Mouse (Mus musculus): ENCODE results near the gene Actr3.

The Actr3 gene

GRCm38 (mm10) chr1:125435369-125436135 is at the start of gene Actr3:
Gene Actr3, minus strand, starts transcription at chr1:125435727.
- DNase-seq (ENCODE audit: low read depth, low spot score): peak; percentile 100

GRCm38 (mm10) chr1:125482459-125483287 is 47.1 kb upstream of the Actr3 start:
- no peak for DNase-seq (ENCODE audit: low read depth, low spot score)

DNA sequence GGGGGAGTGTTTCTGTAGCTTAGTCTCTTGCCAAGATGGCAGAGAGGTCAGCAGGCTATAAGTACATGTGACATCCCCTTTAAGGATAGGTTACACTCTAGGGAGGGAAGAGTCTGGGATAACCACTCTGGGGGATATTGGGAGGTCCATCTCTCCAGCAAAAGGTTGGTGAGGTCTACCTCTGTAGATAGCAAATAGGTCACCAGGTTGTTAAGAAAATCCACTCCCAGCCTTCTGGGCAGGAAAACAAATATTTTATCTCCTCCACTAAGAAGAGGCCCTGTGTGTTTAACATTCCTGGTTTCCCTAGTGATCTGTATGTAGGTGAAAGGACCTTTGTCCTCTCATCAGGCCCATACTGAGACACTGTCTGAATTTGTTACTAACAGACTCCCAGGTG is 46.3 kb upstream of the Actr3 start:
- DNase-seq (ENCODE audit: low read depth, low spot score): no peak

GRCm38 (mm10) chr1:125478588-125478987 is 43.1 kb upstream of the Actr3 start:
- DNase-seq (ENCODE audit: low read depth, low spot score): no peak

DNA sequence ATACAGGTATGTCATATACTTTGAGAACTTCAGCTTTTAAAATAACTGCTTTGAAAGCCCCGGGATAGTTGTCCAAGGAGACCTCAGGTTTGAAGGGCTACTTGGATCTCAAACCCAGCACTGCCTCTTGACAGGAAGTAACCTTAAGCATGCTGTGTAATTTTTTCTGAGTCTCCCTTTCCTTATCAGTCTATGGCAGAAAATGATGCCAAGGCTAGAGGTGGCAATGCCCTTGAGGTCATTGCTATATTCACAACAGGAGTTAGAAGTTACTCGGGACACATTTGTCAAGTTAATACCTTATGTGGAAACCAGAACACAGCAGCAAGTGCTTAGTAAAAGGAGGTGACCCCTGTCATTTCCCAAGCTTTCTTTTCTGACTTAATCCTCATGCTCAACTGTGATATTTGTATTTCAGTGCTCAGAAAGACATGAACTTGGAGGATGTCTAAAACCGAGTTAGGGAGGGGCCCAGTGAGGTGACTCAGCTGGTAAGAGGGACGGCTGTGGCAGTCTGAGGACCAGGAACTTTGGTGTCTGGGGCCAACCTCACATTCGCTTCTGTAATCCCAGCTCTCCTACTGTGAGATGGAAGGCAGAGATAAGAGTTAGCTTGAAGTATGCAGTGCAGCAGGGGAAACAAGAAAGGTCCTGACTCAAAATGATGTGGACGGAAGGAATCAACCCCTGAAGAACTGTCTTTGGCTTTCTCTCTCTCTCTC is 40.6 kb upstream of the Actr3 start:
- DNase-seq (ENCODE audit: low read depth, low spot score): no peak

- DNase-seq (ENCODE audit: low read depth, low spot score): no peak
These were observed 38.3 kb upstream of the Actr3 start for GRCm38 (mm10) chr1:125473866-125474265.

GRCm38 (mm10) chr1:125473126-125473666 is 37.7 kb upstream of the Actr3 start:
- no peak for DNase-seq (ENCODE audit: low read depth, low spot score)

DNA sequence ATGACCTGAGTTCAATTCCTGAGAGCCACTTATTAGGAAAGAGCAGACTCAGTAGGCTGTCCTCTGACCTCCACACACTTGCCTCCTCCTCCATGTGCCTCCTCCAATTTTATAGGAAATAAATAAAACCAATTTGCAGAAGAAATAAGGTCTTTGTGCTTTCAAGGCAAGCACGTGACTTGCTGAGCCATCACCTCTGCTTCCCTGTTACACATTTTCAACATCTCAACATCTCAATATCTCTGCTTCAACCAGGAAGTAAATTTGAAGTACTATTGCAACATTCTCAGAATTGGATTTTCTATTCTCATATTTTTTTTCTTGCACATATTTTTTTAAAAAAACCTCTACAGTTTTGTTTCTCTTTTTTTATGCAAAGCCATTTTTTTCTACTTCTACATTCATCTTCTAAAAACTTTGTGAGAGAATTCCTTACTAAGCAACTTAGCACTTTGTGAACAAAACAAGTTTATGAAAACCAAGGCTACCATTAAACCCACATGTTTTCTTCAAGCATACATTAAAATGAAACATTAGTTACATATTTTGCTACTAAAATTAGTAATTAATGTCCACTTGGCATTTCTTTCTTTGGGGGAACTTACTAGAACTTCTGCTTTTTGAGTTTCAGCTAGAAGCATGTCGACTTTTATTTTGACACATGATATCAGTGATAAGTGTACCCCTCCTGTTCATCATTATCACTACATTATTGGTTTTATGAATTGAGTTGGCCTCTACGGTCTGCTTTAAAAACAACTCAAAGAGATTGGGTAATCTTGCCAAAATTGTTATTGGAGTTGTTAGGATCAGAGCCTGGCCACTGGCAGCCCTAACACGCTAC is 35.5 kb upstream of the Actr3 start:
- DNase-seq (ENCODE audit: low read depth, low spot score): no peak

DNA sequence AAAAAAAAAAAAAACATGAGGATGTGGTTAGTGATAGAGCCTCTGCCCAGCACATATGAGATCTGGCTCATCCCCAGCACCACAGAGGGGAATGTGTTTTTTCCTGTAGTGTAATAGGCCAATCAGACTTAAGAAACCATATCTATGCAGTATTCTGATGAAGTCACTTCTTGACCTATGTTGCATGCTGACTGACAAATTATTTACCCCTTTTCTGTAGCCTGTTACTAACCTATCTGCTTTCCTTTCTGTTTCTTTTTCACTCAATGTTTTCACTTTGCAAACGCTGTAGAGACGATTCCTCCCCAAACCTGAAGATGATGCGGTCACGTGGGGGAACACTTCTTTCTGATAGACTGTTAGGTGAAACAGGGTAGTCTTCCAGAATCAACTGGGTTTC is 32.4 kb upstream of the Actr3 start:
- DNase-seq (ENCODE audit: low read depth, low spot score): no peak

DNA sequence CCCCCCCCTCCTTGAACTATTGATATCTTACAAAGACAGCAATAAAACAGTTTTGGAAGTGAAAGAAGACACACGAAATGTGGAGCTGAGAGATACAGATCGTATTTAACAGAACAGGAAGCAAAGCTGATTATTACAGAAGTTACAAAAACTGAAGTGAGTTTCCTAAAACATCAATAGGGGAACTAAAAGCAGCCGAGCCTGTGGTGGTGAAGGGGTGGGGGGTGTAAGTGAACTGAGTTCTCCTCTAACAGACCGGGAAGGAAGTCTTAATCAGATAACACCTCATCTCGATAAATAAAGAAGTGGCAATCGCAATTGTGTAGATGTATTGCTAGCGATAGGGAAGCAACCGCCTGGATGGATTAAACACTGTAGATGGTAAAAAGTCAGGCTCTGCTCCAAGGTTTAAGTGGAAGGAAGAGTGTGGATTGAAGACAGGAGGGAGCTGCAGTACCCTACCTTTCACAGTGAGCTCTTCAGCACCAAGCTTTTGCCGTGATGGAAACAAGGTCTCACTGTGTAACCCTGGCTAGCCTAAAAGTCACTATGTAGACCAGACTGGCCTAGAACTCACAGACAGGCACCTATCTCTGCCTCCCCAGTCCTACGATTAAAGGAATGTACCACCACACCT is 31.2 kb upstream of the Actr3 start:
- no peak for DNase-seq (ENCODE audit: low read depth, low spot score)

- no peak for DNase-seq (ENCODE audit: low read depth, low spot score)
These were observed 28.5 kb upstream of the Actr3 start for GRCm38 (mm10) chr1:125464011-125464410.

- no peak for DNase-seq (ENCODE audit: low read depth, low spot score)
These were observed 27.8 kb upstream of the Actr3 start for GRCm38 (mm10) chr1:125463349-125463748.

GRCm38 (mm10) chr1:125462917-125463316 is 27.4 kb upstream of the Actr3 start:
- no peak for DNase-seq (ENCODE audit: low read depth, low spot score)

GRCm38 (mm10) chr1:125458531-125458930 is 23.0 kb upstream of the Actr3 start:
- DNase-seq (ENCODE audit: low read depth, low spot score): no peak

- no peak for DNase-seq (ENCODE audit: low read depth, low spot score)
These were observed 19.6 kb upstream of the Actr3 start for GRCm38 (mm10) chr1:125455128-125455527.

DNA sequence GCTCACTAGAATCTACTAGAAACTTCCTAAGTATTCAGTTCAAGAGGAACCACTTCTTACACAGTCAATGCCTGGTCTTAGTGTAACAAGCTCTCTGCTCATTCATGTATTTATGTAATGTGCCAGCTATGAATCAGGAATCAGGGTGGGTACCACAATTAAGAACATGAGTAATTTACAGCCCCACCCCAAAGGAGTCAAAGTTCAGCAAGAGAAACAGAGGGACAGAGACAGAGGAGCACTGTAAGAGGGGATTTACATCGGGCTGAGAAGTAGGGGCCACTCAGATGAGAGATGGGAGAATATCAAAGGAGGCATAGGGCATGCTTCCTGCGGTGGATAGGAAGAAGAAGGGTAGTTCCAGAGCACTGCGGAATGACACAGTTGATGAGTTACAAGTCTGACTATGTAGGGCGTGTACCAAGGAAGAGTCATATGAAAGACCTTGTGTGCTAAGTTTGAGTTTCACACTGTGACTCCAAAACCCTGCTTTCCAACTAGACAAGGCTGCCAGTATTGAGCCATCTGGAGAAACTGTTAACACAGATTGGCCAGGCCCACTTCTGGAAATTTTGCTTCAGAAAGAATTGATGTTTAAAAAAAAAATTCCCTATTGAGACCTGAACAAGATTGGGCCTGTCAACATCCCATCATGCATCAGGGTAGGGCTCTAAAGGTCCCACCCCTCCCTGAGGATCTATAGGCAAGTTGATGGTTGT is 14.9 kb upstream of the Actr3 start:
- DNase-seq (ENCODE audit: low read depth, low spot score): no peak

GRCm38 (mm10) chr1:125447926-125448325 is 12.4 kb upstream of the Actr3 start:
- no peak for DNase-seq (ENCODE audit: low read depth, low spot score)

- no peak for DNase-seq (ENCODE audit: low read depth, low spot score)
These were observed 6.2 kb upstream of the Actr3 start for GRCm38 (mm10) chr1:125441679-125442078.

- DNase-seq (ENCODE audit: low read depth, low spot score): no peak
These were observed 5.7 kb upstream of the Actr3 start for GRCm38 (mm10) chr1:125441251-125441650.

DNA sequence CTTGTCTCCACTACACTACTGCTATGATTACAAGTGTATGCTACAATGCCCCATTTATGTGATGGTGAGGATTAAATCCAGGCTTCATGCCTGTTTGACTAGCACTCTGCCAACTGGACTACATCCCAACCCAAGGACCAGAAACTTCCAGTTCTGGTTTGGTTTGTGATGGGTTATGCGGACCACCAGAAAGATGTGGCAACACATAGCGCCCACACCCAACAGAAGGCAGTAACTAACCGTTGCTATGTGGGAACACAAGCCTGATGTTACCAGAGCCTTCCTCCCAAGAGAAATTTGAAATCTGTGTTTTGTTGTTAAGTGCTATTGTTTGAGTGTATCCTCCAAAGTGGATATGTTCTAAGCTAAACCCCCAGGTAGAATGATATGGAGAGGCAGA is 4.0 kb upstream of the Actr3 start:
- no peak for DNase-seq (ENCODE audit: low read depth, low spot score)

All from retina, postnatal 7 days (tissue).